Mouse (Mus musculus): ENCODE data around the gene Tuba8. TPM values are rescaled to one million over a fixed set of nuclear protein-coding genes. Genes with fewer than 3 reads are reported as not detected.
A peak's percentile ranks its signal among the peaks of the same experiment; 100 is the strongest.

Gene Tuba8
- polyA plus RNA-seq, 1 experiment from 2014 or later, result 0.32 TPM

DNA sequence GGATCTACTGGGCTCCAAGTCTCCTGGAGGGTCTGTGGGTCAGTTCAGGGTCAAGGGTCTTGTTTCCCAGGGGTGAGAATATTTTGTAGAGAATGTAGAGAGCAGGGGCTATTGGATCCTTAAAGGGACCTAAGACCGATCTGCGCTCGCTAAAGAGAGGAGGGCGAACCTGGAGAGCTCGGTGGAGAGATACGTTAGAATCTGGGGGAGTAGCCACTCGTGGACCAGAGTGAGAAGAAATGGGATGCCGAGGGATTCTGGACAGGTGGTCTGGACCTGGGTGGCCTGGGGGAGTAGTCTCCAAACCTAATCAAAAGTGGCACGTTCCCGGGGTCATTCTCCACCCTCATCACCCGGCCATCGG lies 412 bp downstream of the Tuba8 start:
- DNase-seq (ENCODE audit: low spot score) (no peak), ATAC-seq (replicated peaks; ENCODE audit: low FRiP score, low read depth) (no peak)
- no peak for TF ChIP-seq CTCF (IDR thresholded peaks at IDR 0.05; ENCODE audit: low read depth)
- H3K27me3 ChIP-seq (ENCODE audit: insufficient read depth, low read length), result no peaks in the 10 kb centered on the region
- H3K4me3 ChIP-seq (replicated peaks; ENCODE audit: low read depth, low read length), result peak overlapping the region; percentile 38
- WGBS, result 4% methylated on average over 12 of the region's 12 CpGs
- H3K9me3 ChIP-seq (replicated peaks; ENCODE audit: low read length), result no peaks in the 10 kb centered on the region
- 0 out of 2 replicates have a peak overlapping the region, but pooled peaks have one; percentile 28 for H3K9ac ChIP-seq (ENCODE audit: low read depth, low read length)
- H3K4me1 ChIP-seq (replicated peaks; ENCODE audit: insufficient read depth, low read length), result 0 out of 2 replicates have a peak, but pooled peaks cover 6% of the 10 kb centered on the region
- no peak overlapping the region for H3K27ac ChIP-seq
- H3K4me2 ChIP-seq (ENCODE audit: low read length), result peak overlapping the region; percentile 79
- H3K36me3 ChIP-seq (ENCODE audit: insufficient read depth, low read length), result no peaks in the 10 kb centered on the region

DNA sequence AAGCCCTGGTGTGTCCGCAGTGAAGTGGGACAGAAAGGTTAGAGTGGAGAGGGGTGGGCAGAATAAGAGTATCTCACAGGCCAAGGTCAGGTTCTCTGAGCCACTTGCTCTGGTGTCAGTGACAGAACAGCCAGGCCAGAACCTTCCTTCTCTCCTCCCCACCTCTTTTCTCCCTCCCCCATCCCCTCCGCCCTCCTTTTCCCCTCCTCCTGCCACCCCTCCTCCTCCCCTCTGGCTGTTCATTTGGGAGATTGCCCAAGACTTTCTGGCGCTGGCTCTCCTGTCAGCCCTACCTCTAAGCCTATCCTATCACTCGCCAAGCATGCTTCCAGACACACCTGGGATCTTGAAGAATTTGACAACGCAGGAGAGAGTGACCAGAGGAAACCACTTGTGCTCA lies 1.2 kb downstream of the Tuba8 start:
- H3K36me3 ChIP-seq (ENCODE audit: insufficient read depth, low read length), result no peaks in the 10 kb centered on the region
- no peak overlapping the region for H3K9ac ChIP-seq (ENCODE audit: low read depth, low read length)
- 0 out of 2 replicates have a peak, but pooled peaks cover 6% of the 10 kb centered on the region for H3K4me1 ChIP-seq (replicated peaks; ENCODE audit: insufficient read depth, low read length)
- ATAC-seq (replicated peaks; ENCODE audit: low FRiP score, low read depth) (no peak; the same call in 1 of the 2 replicates), DNase-seq (ENCODE audit: low spot score) (no peak)
- peak overlapping the region; percentile 79 for H3K4me2 ChIP-seq (ENCODE audit: low read length)
- WGBS, result 7% methylated on average over 5 of the region's 5 CpGs
- no peak for TF ChIP-seq CTCF (IDR thresholded peaks at IDR 0.05; ENCODE audit: low read depth)
- no peak overlapping the region for H3K27ac ChIP-seq
- no peaks in the 10 kb centered on the region for H3K27me3 ChIP-seq (ENCODE audit: insufficient read depth, low read length)
- no peaks in the 10 kb centered on the region for H3K9me3 ChIP-seq (replicated peaks; ENCODE audit: low read length)
- 0 out of 2 replicates have a peak overlapping the region, but pooled peaks have one; percentile 38 for H3K4me3 ChIP-seq (replicated peaks; ENCODE audit: low read depth, low read length)

- H3K4me2 ChIP-seq (ENCODE audit: low read length), result no peak overlapping the region
- H3K9ac ChIP-seq (ENCODE audit: low read depth, low read length), result no peak overlapping the region
- H3K27me3 ChIP-seq (ENCODE audit: insufficient read depth, low read length), result no peaks in the 10 kb centered on the region
- no peaks in the 10 kb centered on the region for H3K9me3 ChIP-seq (replicated peaks; ENCODE audit: low read length)
- H3K27ac ChIP-seq, result no peak overlapping the region
- H3K4me1 ChIP-seq (replicated peaks; ENCODE audit: insufficient read depth, low read length), result 0 out of 2 replicates have a peak, but pooled peaks cover 6% of the 10 kb centered on the region
- ATAC-seq (replicated peaks; ENCODE audit: low FRiP score, low read depth), result no peak
- 83% methylated on average over 4 of the region's 4 CpGs for WGBS
- no peak overlapping the region for H3K4me3 ChIP-seq (replicated peaks; ENCODE audit: low read depth, low read length)
- no peak for DNase-seq (ENCODE audit: low spot score)
- no peaks in the 10 kb centered on the region for H3K36me3 ChIP-seq (ENCODE audit: insufficient read depth, low read length)
- TF ChIP-seq CTCF (IDR thresholded peaks at IDR 0.05; ENCODE audit: low read depth), result no peak
Observed at GRCm38 (mm10) chr6:121212988-121213387, 2.5 kb downstream of the Tuba8 start.

GRCm38 (mm10) chr6:121214221-121214620 lies 3.7 kb downstream of the Tuba8 start:
- no peaks in the 10 kb centered on the region for H3K27me3 ChIP-seq (ENCODE audit: insufficient read depth, low read length)
- no peak overlapping the region for H3K9ac ChIP-seq (ENCODE audit: low read depth, low read length)
- H3K4me1 ChIP-seq (replicated peaks; ENCODE audit: insufficient read depth, low read length), result 0 out of 2 replicates have a peak, but pooled peaks cover 6% of the 10 kb centered on the region
- no peak for DNase-seq (ENCODE audit: low spot score)
- H3K4me2 ChIP-seq (ENCODE audit: low read length), result no peak overlapping the region
- H3K27ac ChIP-seq, result no peak overlapping the region
- 90% methylated on average over 5 of the region's 5 CpGs for WGBS
- H3K9me3 ChIP-seq (replicated peaks; ENCODE audit: low read length), result no peaks in the 10 kb centered on the region
- no peak for TF ChIP-seq CTCF (IDR thresholded peaks at IDR 0.05; ENCODE audit: low read depth)
- H3K4me3 ChIP-seq (replicated peaks; ENCODE audit: low read depth, low read length), result no peak overlapping the region
- no peak for ATAC-seq (replicated peaks; ENCODE audit: low FRiP score, low read depth)
- no peaks in the 10 kb centered on the region for H3K36me3 ChIP-seq (ENCODE audit: insufficient read depth, low read length)

DNA sequence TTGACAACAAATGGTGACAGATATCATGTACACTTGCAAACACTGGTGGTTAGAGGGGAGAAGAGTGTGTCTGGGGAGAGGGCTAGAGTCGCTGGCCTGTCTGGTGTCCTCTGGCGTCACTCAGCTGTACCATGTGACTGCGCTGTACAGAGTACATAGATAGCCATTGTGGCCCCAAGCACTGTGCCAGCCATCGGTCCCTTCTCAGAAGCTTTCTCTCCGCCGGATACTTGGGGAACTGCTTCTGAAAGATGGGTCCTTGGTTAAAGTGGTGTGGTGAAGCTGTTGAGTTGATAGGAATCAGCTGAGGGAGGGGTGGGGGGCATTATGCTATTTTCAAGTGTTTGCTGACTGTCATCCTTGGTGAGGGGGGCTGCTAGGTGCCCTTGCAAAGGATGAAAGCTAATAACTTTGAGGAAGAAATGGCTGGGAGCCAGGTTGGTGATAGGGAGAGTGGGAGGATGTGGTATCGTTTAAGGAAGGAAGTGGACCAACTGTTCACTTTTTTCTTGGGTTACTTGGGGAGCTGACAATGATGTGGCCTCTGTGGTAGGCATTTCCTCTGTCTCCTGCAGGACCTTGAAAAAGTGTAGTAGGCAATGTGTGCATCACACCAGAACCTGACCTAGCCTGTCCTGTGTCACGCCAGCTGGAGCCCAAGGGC lies 4.3 kb downstream of the Tuba8 start:
- DNase-seq (ENCODE audit: low spot score) (no peak), ATAC-seq (replicated peaks; ENCODE audit: low FRiP score, low read depth) (no peak)
- TF ChIP-seq CTCF (IDR thresholded peaks at IDR 0.05; ENCODE audit: low read depth), result no peak
- Histone ChIP-seq H3K27ac (no peak overlapping the region), H3K9ac (ENCODE audit: low read depth, low read length) (no peak overlapping the region), H3K4me1 (replicated peaks; ENCODE audit: insufficient read depth, low read length) (0 out of 2 replicates have a peak, but pooled peaks cover 6% of the 10 kb centered on the region), H3K36me3 (ENCODE audit: insufficient read depth, low read length) (no peaks in the 10 kb centered on the region), H3K9me3 (replicated peaks; ENCODE audit: low read length) (no peaks in the 10 kb centered on the region), H3K27me3 (ENCODE audit: insufficient read depth, low read length) (no peaks in the 10 kb centered on the region), H3K4me2 (ENCODE audit: low read length) (no peak overlapping the region), H3K4me3 (replicated peaks; ENCODE audit: low read depth, low read length) (no peak overlapping the region)
- WGBS, result 77% methylated on average over 8 of the region's 8 CpGs

DNA sequence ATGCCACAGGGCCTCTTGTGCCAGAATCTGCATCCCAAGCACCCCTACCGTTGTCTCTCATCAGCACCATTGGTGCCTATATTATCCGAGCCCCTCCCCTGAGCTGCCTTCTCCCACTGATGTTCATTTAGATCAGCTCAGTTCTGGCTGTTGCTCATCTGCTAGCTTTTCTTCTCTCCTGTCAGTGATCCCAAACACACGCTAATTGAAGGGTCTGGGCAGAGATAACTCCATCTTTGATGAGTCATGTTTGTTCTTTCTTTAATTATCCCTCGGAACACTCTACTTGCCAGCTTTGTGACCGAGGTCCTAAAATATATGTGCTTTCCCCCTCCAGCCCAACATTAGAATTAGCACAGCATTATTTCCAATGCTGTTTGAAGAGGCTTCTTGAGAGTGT lies 4.8 kb downstream of the Tuba8 start:
- H3K27ac ChIP-seq, result no peak overlapping the region
- no peak overlapping the region for H3K4me2 ChIP-seq (ENCODE audit: low read length)
- ATAC-seq (replicated peaks; ENCODE audit: low FRiP score, low read depth), result no peak
- H3K9me3 ChIP-seq (replicated peaks; ENCODE audit: low read length), result no peaks in the 10 kb centered on the region
- 62% methylated on average over 5 of the region's 5 CpGs for WGBS
- 0 out of 2 replicates have a peak, but pooled peaks cover 6% of the 10 kb centered on the region for H3K4me1 ChIP-seq (replicated peaks; ENCODE audit: insufficient read depth, low read length)
- H3K36me3 ChIP-seq (ENCODE audit: insufficient read depth, low read length), result no peaks in the 10 kb centered on the region
- no peak for TF ChIP-seq CTCF (IDR thresholded peaks at IDR 0.05; ENCODE audit: low read depth)
- DNase-seq (ENCODE audit: low spot score), result no peak
- H3K9ac ChIP-seq (ENCODE audit: low read depth, low read length), result no peak overlapping the region
- H3K4me3 ChIP-seq (replicated peaks; ENCODE audit: low read depth, low read length), result no peak overlapping the region
- no peaks in the 10 kb centered on the region for H3K27me3 ChIP-seq (ENCODE audit: insufficient read depth, low read length)

Measured in kidney, postnatal 0 days (tissue).